Mouse (Mus musculus) MEL (cell line): ENCODE data around the gene Acvrl1. TPM values are rescaled to one million over a fixed set of nuclear protein-coding genes. Genes with fewer than 3 reads are reported as not detected.

Experiments used
- DNase-seq: peaks from one replicate; pipeline ENCODE4 v3.0.0; 2011; ENCODE audit warnings: low read depth, low spot score
- H3K27ac ChIP-seq: 2 replicates; pipeline ENCODE4 v1.5.1; 2012; ENCODE audit warnings: low read depth, mild to moderate bottlenecking, control low read depth, low read length, moderate library complexity; ENCODE audit not compliant: control insufficient read depth
- H3K27me3 ChIP-seq, 2 experiments: fragments of 150-350 bp in 1 of 2; sonication (generic) in 1 of 2; 2 replicates each; pipeline ENCODE4 v1.6.1; 2012; ENCODE audit warnings: low read length in 2 of 2, mild to moderate bottlenecking in 2 of 2, improper control_type of control experiment in 1 of 2, moderate library complexity in 1 of 2; ENCODE audit not compliant: insufficient read depth in 2 of 2, control insufficient read depth in 1 of 2
- H3K36me3 ChIP-seq, 2 experiments: 2 replicates each; pipeline ENCODE4 v1.6.1; 2012 to 2014; ENCODE audit warnings: low read length in 2 of 2, improper control_type of control experiment in 1 of 2, inconsistent platforms in 1 of 2, mild to moderate bottlenecking in 1 of 2; ENCODE audit not compliant: insufficient read depth in 2 of 2, control insufficient read depth in 1 of 2
- H3K4me1 ChIP-seq, 2 experiments: fragments of 150-350 bp in 1 of 2; sonication (generic) in 1 of 2; 2 replicates each; pipeline ENCODE4 v1.6.1; 2012; ENCODE audit warnings: low read length in 2 of 2, improper control_type of control experiment in 1 of 2, mild to moderate bottlenecking in 1 of 2; ENCODE audit not compliant: insufficient read depth in 2 of 2, control insufficient read depth in 1 of 2
- H3K4me3 ChIP-seq, 2 experiments: fragments of 150-350 bp in 1 of 2; sonication (generic) in 1 of 2; 2 replicates each; pipeline ENCODE4 v1.5.1; 2012; ENCODE audit warnings: low read depth in 2 of 2, low read length in 2 of 2, mild to moderate bottlenecking in 2 of 2, moderate library complexity in 2 of 2, control low read depth in 1 of 2, improper control_type of control experiment in 1 of 2; ENCODE audit not compliant: control insufficient read depth in 1 of 2, insufficient read depth in 1 of 2
- H3K79me2 ChIP-seq: 2 replicates; pipeline ENCODE4 v1.6.1; 2012; ENCODE audit warnings: mild to moderate bottlenecking, low read length, moderate library complexity; ENCODE audit not compliant: control insufficient read depth, poor library complexity, insufficient read depth
- H3K9ac ChIP-seq: 2 replicates; pipeline ENCODE4 v1.6.1; 2012; ENCODE audit warnings: low read depth, mild to moderate bottlenecking, control low read depth, low read length, moderate library complexity; ENCODE audit not compliant: control insufficient read depth, poor library complexity, severe bottlenecking
- H3K9me3 ChIP-seq: fragments of 150-350 bp; sonication (generic); replicated peaks from 2 replicates; pipeline ENCODE4 v1.6.1; 2012; ENCODE audit warnings: mild to moderate bottlenecking, low read length, improper control_type of control experiment, moderate library complexity; ENCODE audit not compliant: insufficient read depth
- CHD1 ChIP-seq: IDR thresholded peaks from 2 replicates; pipeline ENCODE4 v1.6.1; 2012; ENCODE audit warnings: low read depth, mild to moderate bottlenecking, inconsistent platforms, low read length, improper control_type of control experiment
- E2F4 ChIP-seq: IDR thresholded peaks from 2 replicates; pipeline ENCODE4 v1.6.1; 2011; ENCODE audit warnings: low read depth, low read length, improper control_type of control experiment, borderline replicate concordance
- ELF1 ChIP-seq: IDR thresholded peaks from 2 replicates; pipeline ENCODE4 v1.6.1; 2014; ENCODE audit warnings: low read depth, mild to moderate bottlenecking, inconsistent platforms, low read length, improper control_type of control experiment, moderate library complexity
- EP300 ChIP-seq, 2 experiments: IDR thresholded peaks; 2 replicates each; pipeline ENCODE4 v1.6.1; 2011; ENCODE audit warnings: improper control_type of control experiment in 2 of 2, low read length in 2 of 2, low read depth in 1 of 2, mild to moderate bottlenecking in 1 of 2
- MAFK ChIP-seq: IDR thresholded peaks from 2 replicates; pipeline ENCODE4 v1.6.1; 2011; ENCODE audit warnings: low read depth, mild to moderate bottlenecking, low read length, improper control_type of control experiment, borderline replicate concordance
- MAX ChIP-seq: IDR thresholded peaks from 2 replicates; pipeline ENCODE4 v1.6.1; 2011; ENCODE audit warnings: low read length, improper control_type of control experiment
- MAZ ChIP-seq: IDR thresholded peaks from 2 replicates; pipeline ENCODE4 v1.6.1; 2012; ENCODE audit warnings: low read depth, mild to moderate bottlenecking, inconsistent platforms, low read length, improper control_type of control experiment
- MEF2A ChIP-seq: IDR thresholded peaks from 2 replicates; pipeline ENCODE4 v1.6.1; 2014; ENCODE audit warnings: low read depth, mild to moderate bottlenecking, inconsistent platforms, low read length, improper control_type of control experiment; ENCODE audit not compliant: poor library complexity, insufficient replicate concordance, severe bottlenecking; ENCODE audit errors: extremely low read depth
- MYC ChIP-seq: IDR thresholded peaks from 2 replicates; pipeline ENCODE4 v1.6.1; 2011; ENCODE audit warnings: low read depth, mild to moderate bottlenecking, low read length, improper control_type of control experiment, moderate library complexity
- NELFE ChIP-seq: IDR thresholded peaks from 2 replicates; pipeline ENCODE4 v1.6.1; 2011; ENCODE audit warnings: low read depth, low read length, improper control_type of control experiment
- POLR2A ChIP-seq, 2 experiments: IDR thresholded peaks; 2 replicates each; pipeline ENCODE4 v1.6.1; 2011 to 2012; ENCODE audit warnings: low read length in 2 of 2, mild to moderate bottlenecking in 2 of 2, control low read depth in 1 of 2, improper control_type of control experiment in 1 of 2, low read depth in 1 of 2, moderate library complexity in 1 of 2; ENCODE audit not compliant: control insufficient read depth in 1 of 2, insufficient read depth in 1 of 2, poor library complexity in 1 of 2
- POLR2AphosphoS2 ChIP-seq: IDR thresholded peaks from 2 replicates; pipeline ENCODE4 v1.6.1; 2011; ENCODE audit warnings: low read length, improper control_type of control experiment
- POLR2AphosphoS5 ChIP-seq: IDR thresholded peaks from 2 replicates; pipeline ENCODE4 v1.6.1; 2012; ENCODE audit warnings: low read depth, borderline replicate concordance, mild to moderate bottlenecking, inconsistent platforms, low read length, moderate library complexity, mixed read lengths
- RAD21 ChIP-seq: IDR thresholded peaks from 2 replicates; pipeline ENCODE4 v1.6.1; 2011; ENCODE audit warnings: mild to moderate bottlenecking, low read depth, low read length, improper control_type of control experiment
- RCOR1 ChIP-seq: IDR thresholded peaks from 2 replicates; pipeline ENCODE4 v1.6.1; 2012; ENCODE audit warnings: low read depth, mild to moderate bottlenecking, inconsistent platforms, low read length, improper control_type of control experiment
- TAL1 ChIP-seq: IDR thresholded peaks from 2 replicates; pipeline ENCODE4 v1.6.1; 2012; ENCODE audit warnings: mild to moderate bottlenecking, inconsistent platforms, low read length, moderate library complexity, mixed read lengths
- USF1 ChIP-seq: IDR thresholded peaks from 2 replicates; pipeline ENCODE4 v1.6.1; 2014; ENCODE audit warnings: low read depth, mild to moderate bottlenecking, inconsistent platforms, low read length, improper control_type of control experiment, moderate library complexity
- USF2 ChIP-seq, 2 experiments: IDR thresholded peaks; 2 replicates each; pipeline ENCODE4 v1.6.1; 2011 to 2012; ENCODE audit warnings: improper control_type of control experiment in 2 of 2, low read length in 2 of 2, borderline replicate concordance in 1 of 2, inconsistent platforms in 1 of 2, low read depth in 1 of 2, mild to moderate bottlenecking in 1 of 2; ENCODE audit not compliant: insufficient read depth in 1 of 2
- ZC3H11A ChIP-seq: IDR thresholded peaks from 2 replicates; pipeline ENCODE4 v1.6.1; 2012; ENCODE audit warnings: low read depth, mild to moderate bottlenecking, inconsistent platforms, low read length, improper control_type of control experiment
- ZKSCAN1 ChIP-seq: IDR thresholded peaks from 2 replicates; pipeline ENCODE4 v1.6.1; 2012; ENCODE audit warnings: low read depth, mild to moderate bottlenecking, inconsistent platforms, low read length, improper control_type of control experiment, moderate library complexity
- ZMIZ1 ChIP-seq: IDR thresholded peaks from 2 replicates; pipeline ENCODE4 v1.6.1; 2012; ENCODE audit warnings: low read depth, mild to moderate bottlenecking, inconsistent platforms, low read length, improper control_type of control experiment, moderate library complexity
- ZNF384 ChIP-seq: IDR thresholded peaks from 2 replicates; pipeline ENCODE4 v1.6.1; 2012; ENCODE audit warnings: low read depth, mild to moderate bottlenecking, inconsistent platforms, low read length, improper control_type of control experiment
- polyA plus RNA-seq, 2 experiments: library from polyadenylated mRNA; stranded (reverse) in 1 of 2; unstranded in 1 of 2; fragments of >175 nt in 1 of 2; fragments of >200 nt in 1 of 2; gene quantifications; 2 replicates each; pipeline versions ENCODE4 v1.2.1 to v1.2.4; 2012; ENCODE audit warnings: low replicate concordance in 2 of 2, low read depth in 1 of 2; ENCODE audit not compliant: insufficient read length in 2 of 2, insufficient read depth in 1 of 2, missing spikeins in 1 of 2
- total RNA-seq: library from RNA; depleted of rRNA; stranded (reverse); fragments of 300-350 nt; gene quantifications from 2 replicates; pipeline ENCODE4 v1.2.3, GENCODE M21; 2012

The Acvrl1 gene
- total and polyA plus RNA-seq, 3 experiments, result 0.08 to 0.18 TPM; not detected in 1

DNA sequence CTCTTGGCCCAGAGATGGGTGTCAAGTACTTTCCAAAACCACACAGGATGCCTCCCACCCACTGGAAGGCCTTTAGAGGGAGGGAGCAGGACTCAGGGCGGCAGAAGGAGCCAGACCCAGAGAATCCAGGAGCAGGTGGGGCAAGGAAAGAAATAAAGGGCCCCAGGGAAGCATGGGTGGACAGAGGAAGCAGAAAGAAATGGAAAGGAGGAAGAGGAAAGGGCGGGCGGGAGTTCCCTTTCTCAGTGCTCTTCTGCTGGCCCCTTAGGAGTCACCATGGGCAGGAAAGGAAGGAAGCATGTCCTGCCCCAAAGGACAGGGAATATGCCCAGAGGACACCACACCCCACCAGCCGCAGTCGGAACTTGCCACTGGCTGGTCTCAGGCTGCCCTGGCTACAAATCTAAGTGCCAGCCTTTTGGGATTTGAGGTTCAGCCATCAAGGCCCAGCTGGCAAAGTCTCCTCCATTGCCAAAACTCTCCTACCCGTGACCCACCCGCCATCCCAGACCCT lies 47.2 kb upstream of the Acvrl1 start:
- H3K4me1 ChIP-seq, result no peaks in the 10 kb centered on the region
- no peak for DNase-seq
- no peaks in the 10 kb centered on the region for H3K9me3 ChIP-seq
- H3K27ac ChIP-seq, result no peak overlapping the region
- no peak overlapping the region for H3K9ac ChIP-seq
- peaks cover 1 to 2% of the 10 kb centered on the region in 2 experiments; a peak in 2 of 4 replicates for H3K27me3 ChIP-seq
- no peaks in the 10 kb centered on the region for H3K36me3 ChIP-seq
- H3K4me3 ChIP-seq, result no peak overlapping the region
- no peaks in the 10 kb centered on the region for H3K79me2 ChIP-seq
- TF ChIP-seq ZMIZ1 (no peak), MAZ (no peak), USF2 (IDR thresholded peaks at IDR 0.05; ENCODE audit: borderline replicate concordance in 1 of 2, insufficient read depth in 1 of 2, low read depth in 1 of 2, low read length in 2 of 2) (no peak), ZNF384 (no peak), ZC3H11A (no peak), ELF1 (no peak), MAFK (no peak), EP300 (IDR thresholded peaks at IDR 0.05; ENCODE audit: low read depth in 1 of 2, low read length in 2 of 2) (no peak), E2F4 (no peak), MYC (no peak), POLR2AphosphoS2 (no peak), CHD1 (no peak), ZKSCAN1 (no peak), RAD21 (no peak), MAX (no peak)
- TF ChIP-seq, all 39 proteins: peak for 0

DNA sequence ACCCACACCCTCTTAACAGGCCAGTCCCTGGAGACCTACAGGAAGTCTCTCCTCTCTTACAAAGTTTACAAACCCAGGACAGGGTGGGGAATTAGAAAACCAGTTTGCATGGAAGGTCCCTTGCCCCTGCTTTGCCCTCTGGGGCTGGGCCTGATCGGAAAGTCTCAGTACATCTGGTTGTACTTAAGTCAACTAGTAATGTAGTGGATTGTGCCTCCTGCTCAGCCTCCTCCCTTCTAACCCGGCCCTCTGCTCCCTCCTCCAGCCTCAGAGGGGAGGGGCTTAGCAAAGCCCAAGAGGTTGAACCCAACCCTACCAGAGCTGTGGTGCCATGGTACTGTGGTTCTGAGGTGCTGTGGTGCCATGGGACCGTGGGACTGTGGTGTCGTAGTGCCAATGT lies 46.1 kb upstream of the Acvrl1 start:
- Histone ChIP-seq H3K36me3 (no peaks in the 10 kb centered on the region), H3K4me3 (no peak overlapping the region), H3K27me3 (peaks cover 2 to 3% of the 10 kb centered on the region in 2 experiments; a peak in 2 of 4 replicates), H3K79me2 (no peaks in the 10 kb centered on the region), H3K4me1 (no peaks in the 10 kb centered on the region), H3K9me3 (no peaks in the 10 kb centered on the region), H3K27ac (no peak overlapping the region), H3K9ac (no peak overlapping the region)
- no peak for DNase-seq
- TF ChIP-seq POLR2A (IDR thresholded peaks at IDR 0.05; ENCODE audit: control insufficient read depth in 1 of 2, insufficient read depth in 1 of 2, low read depth in 1 of 2, low read length in 2 of 2, poor library complexity in 1 of 2) (no peak), CHD1 (no peak), USF1 (no peak), MAX (no peak), POLR2AphosphoS5 (no peak), RCOR1 (no peak), TAL1 (no peak), MEF2A (no peak), EP300 (IDR thresholded peaks at IDR 0.05; ENCODE audit: low read depth in 1 of 2, low read length in 2 of 2) (no peak), NELFE (no peak)
